ENCODE assay signal across 11 mouse cellular contexts in the genomic region with DNA sequence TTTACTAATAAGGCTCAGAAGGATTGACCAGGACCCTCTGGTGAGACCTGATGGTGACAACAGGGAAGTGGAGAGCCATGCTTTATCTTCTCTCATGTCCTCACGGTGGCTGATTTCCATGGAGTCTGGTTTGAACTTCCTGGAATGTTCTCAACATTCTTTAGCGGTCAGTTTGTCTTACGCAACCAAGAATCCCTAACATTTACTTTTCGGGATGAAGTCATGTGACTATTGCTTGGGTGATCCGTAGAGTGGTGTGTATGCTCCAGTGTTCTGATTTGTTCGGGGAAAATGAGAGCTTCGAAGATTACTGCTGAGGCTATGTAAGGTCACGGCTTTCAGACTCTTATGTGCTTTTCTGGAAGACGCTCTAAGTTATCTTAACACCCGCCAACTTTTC. TPM values are rescaled to one million over a fixed set of nuclear protein-coding genes. Genes with fewer than 3 reads are reported as not detected.
DNase-seq lines count a peak whose midpoint lies in the region; ATAC-seq lines count a peak whose summit lies in the region.
"Had no signal": no experiment of that assay in that cellular context is flagged by ENCODE, and none has a peak within 500 bp of the region (broad histone marks: within the 10 kb centered on the region; RNA-seq: fewer than 3 reads in every experiment).

No protein-coding gene starts in this region.

- H3K4me3 ChIP-seq in hindbrain, embryonic 14.5 days (replicated peaks; ENCODE audit: low read length): no peak overlapping the region
- H3K4me3 ChIP-seq in hindbrain, embryonic 12.5 days: no peak overlapping the region
- H3K4me3 ChIP-seq in neural tube, embryonic 13.5 days: no peak overlapping the region
- no peak overlapping the region for H3K4me3 ChIP-seq in neural tube, embryonic 15.5 days (replicated peaks)
- no peak overlapping the region for H3K4me3 ChIP-seq in intestine, embryonic 15.5 days (replicated peaks)

- 94% methylated on average over 10 of the region's 10 CpGs for WGBS in hindbrain, embryonic 14.5 days
- 92% methylated on average over 10 of the region's 10 CpGs for WGBS in hindbrain, embryonic 12.5 days
- WGBS in neural tube, embryonic 13.5 days: 91% methylated on average over 10 of the region's 10 CpGs
- 94% methylated on average over 10 of the region's 10 CpGs for WGBS in neural tube, embryonic 15.5 days
- 82% methylated on average over 10 of the region's 10 CpGs for WGBS in intestine, embryonic 15.5 days

- H3K27me3 ChIP-seq in hindbrain, embryonic 14.5 days (ENCODE audit: control insufficient read depth, insufficient read depth, low read length): no peaks in the 10 kb centered on the region
- H3K27me3 ChIP-seq in hindbrain, embryonic 12.5 days: no peaks in the 10 kb centered on the region
- H3K27me3 ChIP-seq in neural tube, embryonic 13.5 days: no peaks in the 10 kb centered on the region
- no peaks in the 10 kb centered on the region for H3K27me3 ChIP-seq in neural tube, embryonic 15.5 days (replicated peaks)
- H3K27me3 ChIP-seq in intestine, embryonic 15.5 days (replicated peaks): no peaks in the 10 kb centered on the region

- H3K9me3 ChIP-seq in hindbrain, embryonic 14.5 days (ENCODE audit: control insufficient read depth, low read length): no peaks in the 10 kb centered on the region
- no peaks in the 10 kb centered on the region for H3K9me3 ChIP-seq in hindbrain, embryonic 12.5 days (replicated peaks)
- no peaks in the 10 kb centered on the region for H3K9me3 ChIP-seq in neural tube, embryonic 13.5 days
- H3K9me3 ChIP-seq in neural tube, embryonic 15.5 days (replicated peaks): no peaks in the 10 kb centered on the region
- no peaks in the 10 kb centered on the region for H3K9me3 ChIP-seq in intestine, embryonic 15.5 days
- H3K9me3 ChIP-seq: G1E had no signal

- DNase-seq in hindbrain, embryonic 14.5 days (ENCODE audit: low spot score): no peak
- DNase-seq in lung, postnatal 14 days: peak; percentile 46
- DNase-seq in cerebellum, adult 11-12 months: no peak
- DNase-seq: gastrocnemius, postnatal 36 days; liver, postnatal 0 days had no signal

- H3K36me3 ChIP-seq in hindbrain, embryonic 14.5 days (replicated peaks; ENCODE audit: control insufficient read depth, insufficient read depth): no peaks in the 10 kb centered on the region
- H3K36me3 ChIP-seq in hindbrain, embryonic 12.5 days: no peaks in the 10 kb centered on the region
- H3K36me3 ChIP-seq in neural tube, embryonic 13.5 days: no peaks in the 10 kb centered on the region
- no peaks in the 10 kb centered on the region for H3K36me3 ChIP-seq in neural tube, embryonic 15.5 days
- H3K36me3 ChIP-seq in intestine, embryonic 15.5 days: no peaks in the 10 kb centered on the region
- H3K36me3 ChIP-seq: G1E had no signal

- peaks cover 11% of the 10 kb centered on the region for H3K4me1 ChIP-seq in hindbrain, embryonic 14.5 days (replicated peaks; ENCODE audit: control insufficient read depth, insufficient read depth, low read length)
- H3K4me1 ChIP-seq in hindbrain, embryonic 12.5 days: peaks cover 9% of the 10 kb centered on the region; the same call in 1 of the 2 replicates
- H3K4me1 ChIP-seq in neural tube, embryonic 13.5 days (replicated peaks): peaks cover 26% of the 10 kb centered on the region
- peaks cover 16% of the 10 kb centered on the region for H3K4me1 ChIP-seq in neural tube, embryonic 15.5 days
- H3K4me1 ChIP-seq in intestine, embryonic 15.5 days (replicated peaks): peaks cover 7% of the 10 kb centered on the region

- no peak overlapping the region for H3K9ac ChIP-seq in hindbrain, embryonic 14.5 days
- no peak overlapping the region for H3K9ac ChIP-seq in hindbrain, embryonic 12.5 days
- no peak overlapping the region for H3K9ac ChIP-seq in neural tube, embryonic 13.5 days
- H3K9ac ChIP-seq in neural tube, embryonic 15.5 days (replicated peaks): no peak overlapping the region
- H3K9ac ChIP-seq in intestine, embryonic 15.5 days: no peak overlapping the region
- H3K9ac ChIP-seq: liver, postnatal 0 days had no signal

- ATAC-seq in hindbrain, embryonic 14.5 days (ENCODE audit: low FRiP score): no peak
- no peak for ATAC-seq in hindbrain, embryonic 12.5 days (ENCODE audit: low FRiP score)
- no peak for ATAC-seq in neural tube, embryonic 13.5 days (ENCODE audit: low read depth)
- no peak for ATAC-seq in neural tube, embryonic 15.5 days (ENCODE audit: low FRiP score)
- no peak for ATAC-seq in intestine, embryonic 15.5 days
- ATAC-seq: CD4-positive, CD25-positive, alpha-beta regulatory T cell, adult 4 months; liver, postnatal 0 days had no signal

- H3K27ac ChIP-seq in hindbrain, embryonic 14.5 days: no peak overlapping the region
- H3K27ac ChIP-seq in hindbrain, embryonic 12.5 days: no peak overlapping the region
- no peak overlapping the region for H3K27ac ChIP-seq in neural tube, embryonic 13.5 days (replicated peaks)
- no peak overlapping the region for H3K27ac ChIP-seq in neural tube, embryonic 15.5 days (replicated peaks)
- no peak overlapping the region for H3K27ac ChIP-seq in intestine, embryonic 15.5 days

- peak overlapping the region; percentile 78 for H3K4me2 ChIP-seq in hindbrain, embryonic 14.5 days (replicated peaks)
- H3K4me2 ChIP-seq in hindbrain, embryonic 12.5 days (replicated peaks): no peak overlapping the region
- H3K4me2 ChIP-seq in neural tube, embryonic 13.5 days: peak overlapping the region; percentile 74; the same call in 1 of the 2 replicates
- no peak overlapping the region for H3K4me2 ChIP-seq in neural tube, embryonic 15.5 days
- no peak overlapping the region for H3K4me2 ChIP-seq in intestine, embryonic 15.5 days (replicated peaks)

RNA-seq across cellular contexts. Expression of a gene that starts 1.9 kb away (rescaled TPM):
- polyA plus RNA-seq in hindbrain, embryonic 14.5 days (2014; fragmentation: Nextera tagmentation; extraction: Ambion mirVana): 26.4 and 27.9 TPM in 2 replicates
- 17.2 and 18.3 TPM in 2 replicates for polyA plus RNA-seq in hindbrain, embryonic 12.5 days (2016; fragmentation: Nextera tagmentation; extraction: Ambion mirVana)
- 21.3 and 22.5 TPM in 2 replicates for polyA plus RNA-seq in neural tube, embryonic 13.5 days (2015; fragmentation: Nextera tagmentation; extraction: Ambion mirVana)
- polyA plus RNA-seq in neural tube, embryonic 15.5 days (2015; fragmentation: Nextera tagmentation; extraction: Ambion mirVana): 21.5 and 21.9 TPM in 2 replicates
- 1.2 and 1.5 TPM in 2 replicates for polyA plus RNA-seq in intestine, embryonic 15.5 days (2015; fragmentation: Nextera tagmentation; extraction: Ambion mirVana)
- polyA plus RNA-seq: CD4-positive, CD25-positive, alpha-beta regulatory T cell, adult 4 months; G1E had no signal

Comparison
In these comparisons a context has a peak if more than half of its experiments do, and no peak if none do; other contexts are left out.
1. H3K4me2 ChIP-seq: peak in hindbrain, embryonic 14.5 days (single experiment) and neural tube, embryonic 13.5 days (single experiment); none in hindbrain, embryonic 12.5 days (single experiment), neural tube, embryonic 15.5 days (single experiment) and intestine, embryonic 15.5 days (single experiment).